Mouse (Mus musculus) hindbrain, embryonic 10.5 days (tissue): ENCODE data around the gene Olfr417. TPM values are rescaled to one million over a fixed set of nuclear protein-coding genes. Genes with fewer than 3 reads are reported as not detected.
"Not testable (repeated sequence)": the region's sequence is repeated elsewhere in the genome, so short reads cannot be mapped to it uniquely, and the experiment has no call there.

Source experiments
- DNase-seq: peaks from one replicate; pipeline ENCODE4 v3.0.0-alpha.2; 2017; ENCODE audit warnings: low spot score
- H3K27ac ChIP-seq: fragments of 300-500 bp; sonication (generic); 2 replicates; pipeline ENCODE4 v1.5.1; 2016; ENCODE audit warnings: mild to moderate bottlenecking, moderate library complexity
- H3K27me3 ChIP-seq: fragments of 300-500 bp; sonication (generic); 2 replicates; pipeline ENCODE4 v1.6.1; 2016; ENCODE audit warnings: mild to moderate bottlenecking; ENCODE audit not compliant: poor library complexity, insufficient read depth, severe bottlenecking
- H3K36me3 ChIP-seq: fragments of 300-500 bp; sonication (generic); 2 replicates; pipeline ENCODE4 v1.6.1; 2016; ENCODE audit warnings: mild to moderate bottlenecking, moderate library complexity
- H3K4me1 ChIP-seq: fragments of 300-500 bp; sonication (generic); replicated peaks from 2 replicates; pipeline ENCODE4 v1.6.1; 2016; ENCODE audit warnings: mild to moderate bottlenecking
- H3K4me3 ChIP-seq: fragments of 300-500 bp; sonication (generic); 2 replicates; pipeline ENCODE4 v1.5.1; 2016; ENCODE audit warnings: mild to moderate bottlenecking, moderate library complexity
- H3K9me3 ChIP-seq: fragments of 300-500 bp; sonication (generic); 2 replicates; pipeline ENCODE4 v1.6.1; 2016; ENCODE audit warnings: mild to moderate bottlenecking, moderate library complexity
- WGBS: fragments of 180-500 bp; shearing (Covaris S2); methylation state at CpG from one replicate; pipeline ENCODE4 v1.1.7; 2016; 5-methylcytosine and 5-hydroxymethylcytosine counted together
- polyA plus RNA-seq: library from polyadenylated mRNA; unstranded; fragments of >200 nt; fragmentation: Nextera tagmentation; extraction: Ambion mirVana; gene quantifications from 2 replicates; pipeline ENCODE4 v1.2.1, GENCODE M21; 2016

Olfr417 gene
- polyA plus RNA-seq: not detected in 2 replicates

GRCm38 (mm10) chr1:174364882-174365451, at the start of gene Olfr417:
Olfr417 (plus strand) TSS chr1:174365122.
- no peak within 1 kb of the TSS for H3K4me3 ChIP-seq
- no peaks in the 10 kb centered on the region for H3K27me3 ChIP-seq
- no peaks in the 10 kb centered on the region for H3K36me3 ChIP-seq
- no peaks in the 10 kb centered on the region for H3K4me1 ChIP-seq
- DNase-seq: no peak
- 85% methylated on average over 2 of the region's 2 CpGs for WGBS
- no peaks in the 10 kb centered on the region for H3K9me3 ChIP-seq
- no peak within 1 kb of the TSS for H3K27ac ChIP-seq

GRCm38 (mm10) chr1:174317308-174317707, 47.6 kb upstream of the Olfr417 start:
- 94% methylated on average over 2 of the region's 2 CpGs for WGBS
- Histone ChIP-seq H3K27ac (no peak overlapping the region), H3K4me3 (no peak overlapping the region), H3K4me1 (no peaks in the 10 kb centered on the region), H3K36me3 (no peaks in the 10 kb centered on the region), H3K27me3 (no peaks in the 10 kb centered on the region), H3K9me3 (no peaks in the 10 kb centered on the region)
- no peak for DNase-seq

- H3K4me1 ChIP-seq: no peaks in the 10 kb centered on the region
- H3K9me3 ChIP-seq: no peaks in the 10 kb centered on the region
- no peak within 1 kb of the TSS for H3K4me3 ChIP-seq
- no peaks in the 10 kb centered on the region for H3K36me3 ChIP-seq
- H3K27ac ChIP-seq: no peak within 1 kb of the TSS
- no peak for DNase-seq
- no peaks in the 10 kb centered on the region for H3K27me3 ChIP-seq
These were observed 34.7 kb upstream of the Olfr417 start, which contains the start of gene Mptx1 for GRCm38 (mm10) chr1:174330218-174330617. Mptx1 (plus strand) TSS chr1:174330518.

GRCm38 (mm10) chr1:174353636-174354035, 11.3 kb upstream of the Olfr417 start:
- H3K27ac ChIP-seq, DNase-seq, H3K27me3 ChIP-seq, H3K4me1 ChIP-seq, H3K9me3 ChIP-seq, H3K4me3 ChIP-seq, H3K36me3 ChIP-seq: not testable (repeated sequence)
- 88% methylated on average over 1 of the region's 1 CpGs for WGBS

- H3K27me3 ChIP-seq: no peaks in the 10 kb centered on the region
- H3K9me3 ChIP-seq: no peaks in the 10 kb centered on the region
- WGBS: 86% methylated on average over 5 of the region's 5 CpGs
- no peaks in the 10 kb centered on the region for H3K36me3 ChIP-seq
- H3K4me3 ChIP-seq: no peak overlapping the region
- no peaks in the 10 kb centered on the region for H3K4me1 ChIP-seq
- no peak for DNase-seq
- H3K27ac ChIP-seq: no peak overlapping the region
These were observed 10.3 kb upstream of the Olfr417 start for GRCm38 (mm10) chr1:174354640-174355039.

GRCm38 (mm10) chr1:174373799-174374198, 8.9 kb downstream of the Olfr417 start:
- no peak for DNase-seq
- H3K27ac ChIP-seq: no peak overlapping the region

GRCm38 (mm10) chr1:174390746-174391145, 25.8 kb downstream of the Olfr417 start, which contains the start of gene Olfr248:
Olfr248 (plus strand) TSS chr1:174391046.
- no peaks in the 10 kb centered on the region for H3K36me3 ChIP-seq

More at GRCm38 (mm10) chr1:174373799-174374198, 8.9 kb downstream of the Olfr417 start:
- no peaks in the 10 kb centered on the region for H3K4me1 ChIP-seq
- no peaks in the 10 kb centered on the region for H3K9me3 ChIP-seq
- no peaks in the 10 kb centered on the region for H3K27me3 ChIP-seq
- no peaks in the 10 kb centered on the region for H3K36me3 ChIP-seq
- no peak overlapping the region for H3K4me3 ChIP-seq
- WGBS: 94% methylated on average over 3 of the region's 3 CpGs

GRCm38 (mm10) chr1:174422959-174423358, 58.0 kb downstream of the Olfr417 start:
- WGBS: 94% methylated on average over 4 of the region's 4 CpGs
- H3K9me3 ChIP-seq: no peaks in the 10 kb centered on the region
- DNase-seq: no peak
- H3K36me3 ChIP-seq: no peaks in the 10 kb centered on the region
- no peaks in the 10 kb centered on the region for H3K27me3 ChIP-seq
- H3K4me3 ChIP-seq: no peak overlapping the region
- no peak overlapping the region for H3K27ac ChIP-seq
- no peaks in the 10 kb centered on the region for H3K4me1 ChIP-seq

More at GRCm38 (mm10) chr1:174390746-174391145, 25.8 kb downstream of the Olfr417 start, which contains the start of gene Olfr248:
- Histone ChIP-seq H3K4me1 (no peaks in the 10 kb centered on the region), H3K27me3 (no peaks in the 10 kb centered on the region), H3K4me3 (no peak within 1 kb of the TSS), H3K27ac (no peak within 1 kb of the TSS), H3K9me3 (no peaks in the 10 kb centered on the region)
- DNase-seq: no peak
- whole genome bisulfite sequencing: 94% methylated on average over 2 of the region's 2 CpGs

- Histone ChIP-seq H3K9me3 (no peaks in the 10 kb centered on the region), H3K27ac (no peak within 1 kb of the TSS), H3K4me1 (no peaks in the 10 kb centered on the region), H3K27me3 (no peaks in the 10 kb centered on the region), H3K36me3 (no peaks in the 10 kb centered on the region), H3K4me3 (no peak within 1 kb of the TSS)
- no peak for DNase-seq
- WGBS: 77% methylated on average over 1 of the region's 1 CpGs
These were observed 58.8 kb downstream of the Olfr417 start, which contains the start of gene Olfr414 for GRCm38 (mm10) chr1:174423764-174424163. Olfr414 (plus strand) TSS chr1:174424064.

Other genes with a start within 250 kb of the Olfr417 start
- gene Olfr231, start 244.0 kb upstream of the Olfr417 start, polyA plus RNA-seq: not detected in 2 replicates
- gene Olfr424, start 233.6 kb upstream of the Olfr417 start, polyA plus RNA-seq: not detected in 2 replicates
- not detected in 2 replicates for gene Olfr420, start 209.5 kb upstream of the Olfr417 start, polyA plus RNA-seq
- gene Spta1, start 192.3 kb upstream of the Olfr417 start, polyA plus RNA-seq: 0.78 and 1.5 TPM in 2 replicates
- gene Olfr419, start 113.1 kb upstream of the Olfr417 start, polyA plus RNA-seq: not detected in 2 replicates
- not detected in 2 replicates for gene Mptx1, start 34.6 kb upstream of the Olfr417 start, polyA plus RNA-seq
- gene Olfr248, start 25.9 kb downstream of the Olfr417 start, polyA plus RNA-seq: not detected in 2 replicates
- not detected in 2 replicates for gene Olfr414, start 58.9 kb downstream of the Olfr417 start, polyA plus RNA-seq
- gene Olfr220, start 77.0 kb downstream of the Olfr417 start, polyA plus RNA-seq: not detected in 2 replicates
- 6.1 and 8.0 TPM in 2 replicates for gene Fmn2, start 136.7 kb downstream of the Olfr417 start, polyA plus RNA-seq